Mouse (Mus musculus) gastrocnemius, postnatal 4 days (tissue): ENCODE results near the gene Nod1. TPM values are rescaled to one million over a fixed set of nuclear protein-coding genes. Genes with fewer than 3 reads are reported as not detected.

ENCODE experiments used
- DNase-seq, 2 experiments: peaks; one replicate each; pipeline ENCODE4 v3.0.0; 2021 to 2022; ENCODE audit warnings: low spot score in 2 of 2, mixed read lengths in 2 of 2
- long read RNA-seq, 2 experiments: library from polyadenylated mRNA; stranded (forward); transcript quantifications; one replicate each; pipeline ENCODE4 v2.0.0; 2021
- total RNA-seq, 2 experiments: library from RNA; stranded (reverse); gene quantifications; 2 replicates each; pipeline ENCODE4 v1.2.3; 2021

The Nod1 gene
- total RNA-seq, result 1 to 10 TPM; 9.2 to 9.3 TPM
- long read RNA-seq, experiment 1, full-length matches to known transcripts, result 13 of 16 reads
- long read RNA-seq, experiment 1, partial matches to known transcripts, result 1 of 16 reads
- long read RNA-seq, experiment 1, other reads (novel, unspliced or antisense), result 2 of 16 reads
- long read RNA-seq, experiment 2, full-length matches to known transcripts, result 17 of 25 reads
- long read RNA-seq, experiment 2, partial matches to known transcripts, result 3 of 25 reads
- long read RNA-seq, experiment 2, other reads (novel, unspliced or antisense), result 5 of 25 reads

- peak; percentile 77 to 85 for DNase-seq
Measured at GRCm38 (mm10) chr6:54972111-54972928, at the start of gene Nod1. Nod1 (minus strand) TSS chr6:54972612.

- no peak for DNase-seq
Measured at GRCm38 (mm10) chr6:55021806-55022205, 49.4 kb upstream of the Nod1 start.

- no peak for DNase-seq
Measured at GRCm38 (mm10) chr6:55018417-55018816, 46.0 kb upstream of the Nod1 start.

- DNase-seq, result peak; percentile 31 to 62
Measured at GRCm38 (mm10) chr6:55016710-55017583, 44.5 kb upstream of the Nod1 start.

GRCm38 (mm10) chr6:55016236-55016635, 43.8 kb upstream of the Nod1 start:
- DNase-seq, result no peak

- DNase-seq, result no peak
Measured at GRCm38 (mm10) chr6:55014184-55014583, 41.8 kb upstream of the Nod1 start.

- no peak for DNase-seq
Measured at GRCm38 (mm10) chr6:55012516-55012915, 40.1 kb upstream of the Nod1 start.

GRCm38 (mm10) chr6:55010330-55011091, 38.1 kb upstream of the Nod1 start:
- no peak for DNase-seq

- no peak for DNase-seq
Measured at GRCm38 (mm10) chr6:55009391-55010230, 37.2 kb upstream of the Nod1 start.

- no peak for DNase-seq
Measured at GRCm38 (mm10) chr6:55008401-55008800, 36.0 kb upstream of the Nod1 start.

- no peak for DNase-seq
Measured at GRCm38 (mm10) chr6:55003559-55003958, 31.1 kb upstream of the Nod1 start.

- DNase-seq, result no peak
Measured at GRCm38 (mm10) chr6:55002438-55002837, 30.0 kb upstream of the Nod1 start.

GRCm38 (mm10) chr6:55001320-55001719, 28.9 kb upstream of the Nod1 start:
- DNase-seq, result no peak

GRCm38 (mm10) chr6:54997726-54998125, 25.3 kb upstream of the Nod1 start:
- no peak for DNase-seq

- no peak for DNase-seq
Measured at GRCm38 (mm10) chr6:54996361-54996760, 23.9 kb upstream of the Nod1 start.

- DNase-seq, result peak; percentile 83 to 93
Measured at GRCm38 (mm10) chr6:54992734-54993260, 20.4 kb upstream of the Nod1 start, which contains the start of gene Ggct. Ggct (minus strand) TSS chr6:54992950.

GRCm38 (mm10) chr6:54992141-54992540, 19.7 kb upstream of the Nod1 start:
- DNase-seq, result no peak

GRCm38 (mm10) chr6:54991189-54991588, 18.8 kb upstream of the Nod1 start:
- DNase-seq, result no peak

- no peak for DNase-seq
Measured at GRCm38 (mm10) chr6:54988141-54988540, 15.7 kb upstream of the Nod1 start.
